Mouse (Mus musculus): Measurements from ENCODE around the gene Spink2. TPM values are rescaled to one million over a fixed set of nuclear protein-coding genes. Genes with fewer than 3 reads are reported as not detected.
"Not testable (repeated sequence)": the region's sequence is repeated elsewhere in the genome, so short reads cannot be mapped to it uniquely, and the experiment has no call there.

Spink2 gene
- total RNA-seq, 2 experiments from 2014 or later = not detected

DNA sequence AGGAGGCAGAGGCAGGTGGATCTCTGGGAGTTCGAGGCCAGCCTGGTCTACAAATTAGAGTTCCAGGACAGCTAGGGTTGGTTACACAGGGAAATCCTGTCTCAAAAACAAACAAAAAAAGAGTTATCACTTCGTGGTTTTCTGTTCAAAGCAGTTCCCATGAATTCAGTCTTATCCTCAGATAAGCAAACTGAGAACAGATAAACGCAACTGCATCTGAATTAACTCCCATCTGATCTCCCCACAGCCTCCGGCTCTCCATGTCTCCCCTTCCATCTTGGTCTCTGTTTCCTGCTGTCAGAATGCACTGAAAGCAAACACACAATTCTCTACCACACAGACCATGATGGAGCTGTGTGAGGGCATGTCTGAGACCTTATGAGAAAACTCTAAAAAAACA, 10.6 kb downstream of the Spink2 start:
- no peak for DNase-seq (ENCODE audit: low spot score in 2 of 2)

DNA sequence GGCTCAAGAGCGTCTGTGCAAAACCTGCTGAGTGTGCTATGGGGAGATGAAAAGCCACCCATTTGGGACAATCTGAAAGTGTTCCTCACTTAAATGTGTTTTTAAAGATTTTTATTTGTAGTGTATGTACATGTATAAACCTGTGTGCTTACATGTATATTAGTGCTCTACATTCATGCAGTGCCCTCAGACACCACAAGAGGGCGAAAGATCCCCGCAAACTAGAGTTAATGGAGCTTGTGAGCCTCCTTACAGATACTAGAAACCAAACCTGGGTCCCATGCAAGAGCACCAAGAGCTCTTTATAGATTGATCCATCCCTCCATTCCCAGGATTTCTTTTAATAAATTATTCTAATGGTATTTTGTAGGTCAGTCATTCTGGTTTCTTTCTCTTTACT, 17.3 kb downstream of the Spink2 start:
- DNase-seq (ENCODE audit: low spot score in 2 of 2) = peak; percentile 29 to 30

DNA sequence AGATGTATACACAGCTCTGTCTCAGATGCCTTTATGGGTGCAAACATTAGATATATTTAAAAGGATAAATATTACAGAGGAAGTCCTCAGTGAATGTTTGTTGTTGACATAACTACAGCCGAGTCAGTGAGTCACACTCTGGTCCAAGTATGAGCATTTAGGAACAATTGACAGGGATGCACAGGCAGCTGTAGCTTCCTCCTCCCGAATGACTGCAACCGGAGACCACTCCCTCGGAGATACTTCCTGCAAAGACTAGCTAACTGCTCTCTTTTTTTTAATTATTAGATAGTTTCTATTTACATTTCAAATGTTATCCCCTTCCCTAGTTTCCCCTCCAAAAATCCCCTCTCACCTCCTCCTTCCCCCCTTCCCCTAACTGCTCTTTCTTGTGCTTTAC, 18.0 kb downstream of the Spink2 start:
- DNase-seq (ENCODE audit: low spot score in 2 of 2) = no peak

DNA sequence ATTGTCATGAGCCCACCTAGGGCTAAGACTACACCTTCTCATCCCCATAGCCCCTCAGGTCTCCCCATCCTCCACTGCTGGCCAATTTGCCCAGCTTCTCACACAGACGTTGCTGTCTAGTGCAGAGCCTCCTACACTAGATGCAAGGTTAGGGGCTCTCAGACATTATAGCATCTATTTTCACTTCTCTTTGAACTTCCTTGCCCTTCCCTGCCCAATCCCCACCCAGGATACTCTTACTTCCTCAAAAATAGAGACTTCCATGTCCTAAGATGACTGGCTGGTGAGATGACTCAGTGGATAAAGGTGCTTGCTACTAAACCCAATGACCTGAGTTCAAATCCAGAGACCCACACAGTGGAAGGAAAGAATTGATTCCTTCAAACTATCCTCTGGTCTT, 19.6 kb downstream of the Spink2 start:
- DNase-seq (ENCODE audit: low spot score in 2 of 2) = no peak

DNA sequence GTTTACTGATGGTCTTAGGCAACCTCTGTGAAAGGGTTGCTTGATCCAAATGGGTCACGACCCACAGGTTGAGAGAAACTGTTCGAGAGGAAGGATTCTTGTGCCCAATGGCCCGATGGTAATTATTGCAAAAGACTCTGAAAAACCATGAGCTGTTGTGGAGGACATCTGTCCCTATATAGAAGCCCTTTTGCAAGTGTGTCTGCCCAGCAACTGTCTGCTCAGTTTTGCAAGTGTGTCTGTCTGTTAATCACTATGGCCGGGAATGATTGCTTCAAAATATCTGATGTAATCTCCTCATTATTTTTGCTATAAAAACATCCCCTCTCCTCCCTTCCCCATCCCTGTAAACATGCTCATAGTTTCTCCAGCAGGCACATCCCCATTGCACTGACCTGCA, 20.2 kb downstream of the Spink2 start:
- no peak for DNase-seq (ENCODE audit: low spot score in 2 of 2)

GRCm38 (mm10) chr5:77188738-77189137, 22.5 kb downstream of the Spink2 start:
- DNase-seq (ENCODE audit: low spot score in 2 of 2) = no peak

DNA sequence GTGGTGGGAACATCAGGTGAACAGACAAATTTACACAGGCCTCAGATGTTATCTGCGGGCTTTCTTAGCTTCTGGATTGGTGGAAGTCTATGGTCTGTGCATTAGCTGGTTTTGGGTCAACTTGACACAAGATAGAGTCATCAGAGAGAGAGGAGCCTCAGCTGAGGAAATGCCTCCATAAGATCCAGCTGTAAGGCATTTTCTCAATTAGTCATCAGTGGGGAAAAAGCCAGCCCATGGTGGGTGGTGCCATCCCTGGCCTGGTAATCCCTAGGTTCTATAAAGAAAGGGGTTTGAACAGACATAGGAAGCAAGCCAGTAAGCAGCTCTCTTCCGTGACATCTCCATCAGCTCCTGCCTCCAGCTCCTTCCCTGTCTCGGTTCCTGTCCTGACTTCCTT, 25.9 kb downstream of the Spink2 start:
- DNase-seq (ENCODE audit: low spot score in 2 of 2) = no peak

DNA sequence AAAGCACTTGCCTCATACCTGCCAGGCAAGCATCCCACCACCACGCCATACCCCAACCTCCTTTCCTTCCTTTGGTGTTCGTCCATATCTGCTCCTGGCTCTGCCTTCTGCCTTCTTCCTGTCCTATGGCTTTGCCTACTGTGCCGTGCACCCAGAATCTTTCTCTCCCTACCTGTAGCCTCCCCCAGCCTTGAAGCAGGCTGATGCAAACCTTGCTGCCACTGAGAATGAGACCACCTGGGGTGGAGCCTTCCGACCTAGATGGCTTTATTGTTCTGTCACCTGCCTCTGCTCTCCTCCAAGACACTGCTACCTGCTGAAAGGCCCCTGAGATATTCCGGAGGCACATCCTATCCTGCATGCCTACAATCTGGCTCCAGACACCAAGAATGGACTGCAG, 27.4 kb downstream of the Spink2 start:
- DNase-seq (ENCODE audit: low spot score in 2 of 2) = not testable (repeated sequence)

GRCm38 (mm10) chr5:77183338-77183737, 27.9 kb downstream of the Spink2 start:
- DNase-seq (ENCODE audit: low spot score in 2 of 2) = no peak

DNA sequence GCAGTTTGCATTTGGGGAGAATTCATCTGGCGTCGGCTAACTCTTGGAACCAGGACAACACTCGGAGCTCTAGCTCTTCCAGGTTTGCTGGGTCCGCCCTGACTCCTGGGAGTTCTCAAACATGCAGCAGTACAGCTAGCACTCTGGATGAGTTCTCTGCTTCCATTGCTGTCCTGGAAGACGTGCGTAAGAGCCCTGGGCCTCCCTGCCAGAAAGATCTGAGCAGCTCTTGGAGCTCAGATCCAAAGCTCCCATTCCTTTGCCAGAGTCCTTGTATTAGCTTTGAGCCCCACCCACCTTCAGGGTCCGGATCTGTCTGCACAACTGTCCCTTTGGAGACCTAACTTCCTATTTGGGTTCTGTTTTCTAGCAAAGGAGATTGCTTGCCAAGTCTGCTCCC, 29.8 kb downstream of the Spink2 start:
- no peak for DNase-seq (ENCODE audit: low spot score in 2 of 2)

GRCm38 (mm10) chr5:77178976-77179375, 32.3 kb downstream of the Spink2 start:
- no peak for DNase-seq (ENCODE audit: low spot score in 2 of 2)

DNA sequence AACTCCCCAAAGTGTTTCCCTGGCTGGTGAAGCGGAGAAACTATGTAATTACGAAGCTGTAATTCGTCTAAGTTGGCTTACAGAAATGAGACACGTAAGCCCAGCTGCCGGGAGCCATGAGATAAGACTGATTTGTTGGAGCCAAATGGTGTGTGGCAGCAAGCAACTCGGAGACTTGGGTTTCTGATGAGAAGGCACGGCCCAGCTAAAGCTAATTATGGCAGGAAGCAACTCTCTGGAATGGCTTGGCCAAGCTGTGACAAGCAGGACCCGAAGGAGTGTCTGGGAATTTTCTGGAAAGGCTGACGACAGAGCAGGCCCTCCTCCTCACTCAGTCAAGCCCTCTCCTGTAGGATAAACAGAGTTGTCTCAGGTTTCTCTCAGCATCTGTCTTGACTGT, 33.3 kb downstream of the Spink2 start:
- DNase-seq (ENCODE audit: low spot score in 2 of 2) = no peak

- DNase-seq (ENCODE audit: low spot score in 2 of 2) = no peak
These were observed 36.5 kb downstream of the Spink2 start for GRCm38 (mm10) chr5:77174779-77175178.

- DNase-seq (ENCODE audit: low spot score in 2 of 2) = peak in 1 of 2 experiments; percentile 42
These were observed 40.7 kb downstream of the Spink2 start for GRCm38 (mm10) chr5:77170593-77170992.

DNA sequence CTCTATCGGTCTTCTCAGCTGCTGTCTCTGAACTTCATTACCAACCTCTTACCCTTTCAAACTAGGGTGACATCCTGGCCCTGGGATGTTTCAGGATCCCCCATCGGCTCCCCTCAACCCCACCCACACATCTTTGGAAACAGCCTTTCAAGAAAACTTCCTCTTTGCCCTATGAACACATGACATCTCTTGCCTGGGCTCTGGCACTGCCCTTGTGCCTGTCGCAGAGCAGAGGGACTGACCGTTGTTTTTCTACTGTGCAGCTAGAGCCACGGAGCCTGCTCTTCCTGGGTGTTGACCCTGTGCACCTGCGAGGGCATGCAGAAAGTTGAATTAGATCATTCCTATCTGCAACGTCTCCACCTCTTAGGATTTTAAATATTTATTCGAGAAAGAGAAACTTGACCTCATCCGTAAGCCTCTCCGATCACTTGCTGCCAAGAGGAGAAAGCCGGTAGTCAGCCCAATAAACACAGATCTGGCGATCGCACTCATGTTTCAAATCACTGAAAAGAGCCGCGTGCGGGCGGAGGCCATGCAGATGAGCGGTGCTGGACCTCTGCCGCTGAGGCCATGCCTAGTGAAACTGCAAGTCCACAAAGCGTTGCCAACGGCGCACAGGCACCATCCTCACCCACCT, 43.8 kb downstream of the Spink2 start:
- no peak for DNase-seq (ENCODE audit: low spot score in 2 of 2)

GRCm38 (mm10) chr5:77165703-77166625, 45.3 kb downstream of the Spink2 start:
- DNase-seq (ENCODE audit: low spot score in 2 of 2) = no peak

DNA sequence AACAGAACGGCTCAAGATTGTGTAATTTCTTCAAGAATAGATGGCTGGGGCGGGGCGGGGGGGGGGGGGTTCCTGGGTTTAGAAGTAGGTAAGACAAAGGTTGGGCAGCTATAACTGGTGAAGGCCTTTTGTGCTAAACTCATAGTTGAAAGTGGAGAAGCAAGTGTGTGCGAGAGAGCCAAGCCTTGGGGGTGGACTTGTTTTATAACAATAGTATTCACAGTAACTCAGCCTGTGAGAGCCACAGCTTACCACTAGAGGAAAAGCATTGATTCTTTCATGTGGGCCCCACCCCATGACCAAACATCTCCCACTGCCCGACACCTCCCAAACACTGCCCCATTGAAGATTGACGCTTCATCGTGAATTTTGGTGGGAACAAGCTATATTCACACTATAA, 47.7 kb downstream of the Spink2 start:
- no peak for DNase-seq (ENCODE audit: low spot score in 2 of 2)

DNA sequence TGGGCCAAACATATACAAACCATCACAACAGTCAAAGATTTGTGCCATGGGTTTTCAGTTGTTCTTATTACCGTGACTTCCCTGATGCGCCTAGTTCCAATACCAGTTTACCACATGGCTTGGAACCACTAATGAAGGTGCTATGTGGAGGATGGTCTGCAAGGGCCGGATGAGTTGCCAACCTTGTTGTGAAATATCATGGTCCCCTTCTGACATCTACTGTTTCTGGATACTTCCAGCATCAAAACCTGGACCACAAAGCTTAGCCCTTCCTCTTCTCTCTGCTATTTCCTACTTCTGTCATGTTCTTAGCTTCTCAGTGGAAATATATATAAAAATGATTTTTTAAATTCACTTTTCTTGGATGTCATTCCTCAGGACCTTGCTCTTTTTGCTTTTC, 48.7 kb downstream of the Spink2 start:
- DNase-seq (ENCODE audit: low spot score in 2 of 2) = no peak

- DNase-seq (ENCODE audit: low spot score in 2 of 2) = no peak
These were observed 53.3 kb downstream of the Spink2 start for GRCm38 (mm10) chr5:77157777-77158540.

DNA sequence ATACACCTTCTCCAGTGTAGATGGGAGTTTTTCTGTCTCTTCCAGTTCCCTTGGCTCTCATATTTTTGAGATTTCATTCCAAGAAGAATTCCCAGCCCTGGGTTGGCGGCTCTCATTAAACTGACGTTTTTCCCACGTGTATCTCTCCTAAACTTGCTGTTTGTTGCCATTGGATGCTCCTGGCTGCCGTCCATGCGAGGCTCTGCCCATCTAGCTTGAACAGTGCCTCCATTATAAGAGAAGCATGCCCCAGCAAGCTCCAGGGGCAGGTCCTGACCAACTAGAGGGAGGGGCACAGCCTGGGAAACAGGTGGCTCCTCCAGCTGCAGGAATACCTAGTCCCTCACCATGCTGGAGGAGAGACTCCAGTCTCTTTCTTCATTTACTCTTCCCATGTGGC, 54.3 kb downstream of the Spink2 start:
- peak; percentile 32 to 54 for DNase-seq (ENCODE audit: low spot score in 2 of 2)

DNA sequence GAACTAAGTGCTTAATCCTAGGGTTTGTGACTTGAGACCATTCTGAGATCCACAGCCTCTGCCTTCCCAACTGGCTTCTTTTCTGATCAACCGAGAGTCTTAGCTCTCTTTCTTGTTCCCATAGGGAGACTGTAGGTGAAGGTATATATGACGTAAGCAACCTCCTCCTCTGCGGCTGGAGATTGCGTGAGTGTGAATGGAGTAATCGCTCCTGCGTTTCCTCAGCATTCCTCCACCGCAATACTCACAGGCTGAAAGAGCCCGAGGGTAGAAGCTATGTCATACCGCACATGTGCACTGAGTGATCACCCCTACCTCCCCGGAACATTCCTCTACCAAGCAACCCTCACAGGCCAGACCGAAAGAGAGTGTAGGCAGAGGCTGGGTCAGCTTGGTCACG, 55.7 kb downstream of the Spink2 start:
- DNase-seq (ENCODE audit: low spot score in 2 of 2) = no peak

Measured in layer of hippocampus, postnatal 10 days (tissue).